ENCODE assay signal across 2 mouse cellular contexts in genomic region chr10:21027800-21028533, GRCm38 (mm10).
A peak's percentile ranks its signal among the peaks of the same experiment; 100 is the strongest.
TF ChIP-seq lines count a peak whose summit lies in the region.

No protein-coding gene starts in this region.

TF ChIP-seq in CH12.LX, 34 proteins besides CTCF, POLR2A, EP300 and RAD21 (continued from another document):
- no peak; the same call in none of the 2 replicates for TF ChIP-seq SIN3A (IDR thresholded peaks at IDR 0.05; ENCODE audit: low read length)
- peak; percentile 74 for TF ChIP-seq IRF4 (IDR thresholded peaks at IDR 0.05; ENCODE audit: low read depth, low read length)
- TF ChIP-seq KAT2A (IDR thresholded peaks at IDR 0.05; ENCODE audit: insufficient replicate concordance, low read length): 0 out of 2 replicates have a peak, but pooled peaks have one; percentile 21
- TF ChIP-seq MYC (IDR thresholded peaks at IDR 0.05; ENCODE audit: low read depth, low read length): no peak; the same call in 1 of the 2 replicates
- TF ChIP-seq GABPA (IDR thresholded peaks at IDR 0.05; ENCODE audit: insufficient replicate concordance, low read depth, low read length): no peak
- TF ChIP-seq MAFK (IDR thresholded peaks at IDR 0.05; ENCODE audit: insufficient replicate concordance, low read length): peak; percentile 87
- TF ChIP-seq ZMIZ1 (IDR thresholded peaks at IDR 0.05; ENCODE audit: low read depth, low read length): no peak
- TF ChIP-seq ELF1 (IDR thresholded peaks at IDR 0.05; ENCODE audit: low read depth, low read length): 0 out of 2 replicates have a peak, but pooled peaks have one; percentile 49
- TF ChIP-seq TBP (conservative IDR thresholded peaks at IDR 0.05; ENCODE audit: low read depth, low read length): peak; percentile 45; the same call in 1 of the 2 replicates
- TF ChIP-seq BHLHE40 (IDR thresholded peaks at IDR 0.05; ENCODE audit: low read depth, low read length): peak; percentile 55; the same call in 1 of the 2 replicates
- TF ChIP-seq MEF2A (IDR thresholded peaks at IDR 0.05; ENCODE audit: borderline replicate concordance, low read depth, low read length): peak; percentile 50; the same call in 1 of the 2 replicates
- no peak for TF ChIP-seq UBTF (IDR thresholded peaks at IDR 0.05; ENCODE audit: low read depth, low read length)
- TF ChIP-seq SMC3 (IDR thresholded peaks at IDR 0.05; ENCODE audit: low read depth, low read length): peak; percentile 1; the same call in 1 of the 2 replicates
- peak; percentile 87 for TF ChIP-seq CHD2 (IDR thresholded peaks at IDR 0.05; ENCODE audit: low read length)
- no peak for TF ChIP-seq ZC3H11A (IDR thresholded peaks at IDR 0.05; ENCODE audit: low read depth, low read length)
- TF ChIP-seq TCF12 (IDR thresholded peaks at IDR 0.05; ENCODE audit: low read depth, low read length): peak; percentile 12
TF ChIP-seq in CH12.LX: peak in this region for 19.

TF ChIP-seq in MEL, 35 proteins besides CTCF, POLR2A, EP300 and RAD21 (continued from another document):
- TF ChIP-seq MXI1 (IDR thresholded peaks at IDR 0.05; ENCODE audit: low read depth, low read length): 0 out of 2 replicates have a peak, but pooled peaks have one; percentile 14
- TF ChIP-seq MYC (IDR thresholded peaks at IDR 0.05; ENCODE audit: low read depth, low read length): 0 out of 2 replicates have a peak, but pooled peaks have one; percentile 8
- TF ChIP-seq TBP (IDR thresholded peaks at IDR 0.05; ENCODE audit: low read depth, low read length): peak; percentile 48; the same call in 1 of the 2 replicates
- TF ChIP-seq MAX (IDR thresholded peaks at IDR 0.05; ENCODE audit: low read length): peak; percentile 2; the same call in 1 of the 2 replicates
